Mouse (Mus musculus) ES-E14 (cell line): ENCODE data around the gene Cabp4. TPM values are rescaled to one million over a fixed set of nuclear protein-coding genes. Genes with fewer than 3 reads are reported as not detected.
A peak's percentile ranks its signal among the peaks of the same experiment; 100 is the strongest.

ENCODE experiments used
- DNase-seq: peaks from one replicate; pipeline ENCODE4 v3.0.0-alpha.2; 2013; ENCODE audit warnings: low read depth, low spot score
- H3K27ac ChIP-seq: 2 replicates; pipeline ENCODE4 v1.5.1; 2012; ENCODE audit warnings: low read depth, mild to moderate bottlenecking, low read length, moderate library complexity, mixed read lengths; ENCODE audit not compliant: poor library complexity, insufficient read depth, severe bottlenecking
- H3K36me3 ChIP-seq: 2 replicates; pipeline ENCODE4 v1.6.1; 2012; ENCODE audit warnings: mild to moderate bottlenecking, low read length, moderate library complexity, mixed read lengths; ENCODE audit not compliant: control insufficient read depth, poor library complexity, insufficient read depth, severe bottlenecking
- H3K4me1 ChIP-seq, 2 experiments: fragments of 150-350 bp in 1 of 2; sonication (generic) in 1 of 2; 2 replicates each; pipeline ENCODE4 v1.6.1; 2012; ENCODE audit warnings: low read length in 2 of 2, mild to moderate bottlenecking in 1 of 2, mixed read lengths in 1 of 2; ENCODE audit not compliant: control insufficient read depth in 2 of 2, insufficient read depth in 2 of 2, poor library complexity in 1 of 2
- H3K4me3 ChIP-seq, 2 experiments: fragments of 150-350 bp in 1 of 2; sonication (generic) in 1 of 2; 2 replicates each; pipeline ENCODE4 v1.5.1; 2012; ENCODE audit warnings: low read length in 2 of 2, low read depth in 1 of 2, mild to moderate bottlenecking in 1 of 2, mixed read lengths in 1 of 2; ENCODE audit not compliant: insufficient read depth in 1 of 2, poor library complexity in 1 of 2, severe bottlenecking in 1 of 2
- H3K9ac ChIP-seq: 2 replicates; pipeline ENCODE4 v1.6.1; 2012; ENCODE audit warnings: low read depth, mild to moderate bottlenecking, low read length, mixed read lengths; ENCODE audit not compliant: poor library complexity, insufficient read depth, severe bottlenecking
- H3K9me3 ChIP-seq: fragments of 150-350 bp; sonication (generic); 2 replicates; pipeline ENCODE4 v1.6.1; 2012; ENCODE audit warnings: low read depth, mild to moderate bottlenecking, low read length; ENCODE audit not compliant: control insufficient read depth, insufficient read depth
- CHD2 ChIP-seq: IDR thresholded peaks from 2 replicates; pipeline ENCODE4 v1.6.1; 2014; ENCODE audit warnings: mild to moderate bottlenecking, low read depth, low read length, inconsistent platforms
- HCFC1 ChIP-seq: IDR thresholded peaks from 2 replicates; pipeline ENCODE4 v1.6.1; 2012; ENCODE audit warnings: low read length, inconsistent platforms, borderline replicate concordance; ENCODE audit not compliant: insufficient read depth
- MAFK ChIP-seq: IDR thresholded peaks from 2 replicates; pipeline ENCODE4 v1.6.1; 2014; ENCODE audit warnings: mild to moderate bottlenecking, low read depth, low read length, inconsistent platforms; ENCODE audit not compliant: insufficient read depth
- ZC3H11A ChIP-seq: IDR thresholded peaks from 2 replicates; pipeline ENCODE4 v1.6.1; 2012; ENCODE audit warnings: low read depth, mild to moderate bottlenecking, inconsistent platforms, low read length, borderline replicate concordance
- ZNF384 ChIP-seq: IDR thresholded peaks from 2 replicates; pipeline ENCODE4 v1.6.1; 2012; ENCODE audit warnings: low read depth, low read length, inconsistent platforms
- in situ Hi-C, 2 experiments: fragments of 600-800 bp; cut with MboI; formaldehyde crosslinking; loops; one replicate each; pipeline ENCODE4 v1.15.1; 2025; ENCODE audit warnings: low sequenced_read_pairs in 2 of 2, inconsistent platforms in 1 of 2; ENCODE audit not compliant: unreplicated experiment in 2 of 2
- total RNA-seq: library from RNA; depleted of rRNA; stranded (reverse); fragments of 300-350 nt; gene quantifications from 2 replicates; pipeline ENCODE4 v1.2.3, GENCODE M21; 2012

The Cabp4 gene
- total RNA-seq, 1 experiment, result 1.8 TPM

DNA sequence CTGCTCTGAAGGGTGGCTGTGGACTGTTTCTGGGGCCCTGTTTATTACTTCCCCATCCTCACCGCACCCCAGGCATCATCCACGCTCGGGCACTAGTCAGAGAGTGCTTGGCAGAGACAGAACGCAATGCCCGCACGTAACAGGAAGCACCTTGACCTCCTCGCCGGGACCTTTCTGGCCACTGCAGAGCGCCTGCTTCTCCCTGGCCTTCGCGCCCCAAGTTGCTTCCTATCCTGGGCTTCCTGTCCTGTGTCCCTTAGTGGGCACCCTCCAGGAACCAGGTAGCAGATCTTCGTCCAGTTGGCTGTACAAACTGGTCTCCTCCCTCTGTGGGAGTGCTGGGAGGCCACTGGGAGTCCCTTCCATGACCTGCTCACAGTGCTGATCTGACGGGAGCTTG is 45.4 kb downstream of the Cabp4 start:
- DNase-seq, result no peak
- H3K27ac ChIP-seq, result no peak overlapping the region
- no peak overlapping the region for H3K9ac ChIP-seq
- peaks cover 6% of the 10 kb centered on the region for H3K36me3 ChIP-seq
- H3K9me3 ChIP-seq, result no peaks in the 10 kb centered on the region
- in situ Hi-C loops, result no loop called here
- H3K4me1 ChIP-seq, result peaks cover 0 to 15% of the 10 kb centered on the region in 2 experiments; a peak in 3 of 4 replicates
- TF ChIP-seq ZC3H11A (no peak), MAFK (no peak), ZNF384 (no peak), HCFC1 (no peak), CHD2 (no peak)
- H3K4me3 ChIP-seq, result no peak overlapping the region

DNA sequence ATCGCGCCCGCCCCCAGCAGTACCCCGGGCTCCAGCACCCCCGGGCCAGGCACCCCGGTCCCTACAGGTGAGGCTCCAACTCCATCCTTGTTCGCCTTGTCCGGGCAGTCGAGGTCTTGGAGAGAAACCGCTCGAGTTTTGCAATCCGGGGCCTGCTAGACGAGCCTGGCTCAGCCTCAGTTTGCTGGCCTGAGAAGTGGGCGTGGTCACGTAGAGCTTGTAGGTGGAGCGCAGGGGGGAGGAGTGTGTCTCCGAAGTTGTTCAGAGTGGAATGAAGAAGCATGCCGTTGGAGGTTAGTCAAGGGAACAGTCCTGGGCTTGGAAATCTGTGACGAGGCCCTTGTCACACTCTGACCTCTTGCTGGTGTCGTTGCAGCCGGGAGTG is 46.4 kb downstream of the Cabp4 start:
- Histone ChIP-seq H3K9ac (peak overlapping the region; percentile 90), H3K36me3 (peaks cover 6% of the 10 kb centered on the region), H3K9me3 (no peaks in the 10 kb centered on the region), H3K4me3 (peak overlapping the region; percentile 85 to 95), H3K4me1 (peaks cover 0 to 15% of the 10 kb centered on the region in 2 experiments; a peak in 3 of 4 replicates), H3K27ac (peak overlapping the region; percentile 72)
- peak; percentile 88 for DNase-seq
- in situ Hi-C loops, result no loop called here
- TF ChIP-seq MAFK, result no peak
- no peak for TF ChIP-seq CHD2

DNA sequence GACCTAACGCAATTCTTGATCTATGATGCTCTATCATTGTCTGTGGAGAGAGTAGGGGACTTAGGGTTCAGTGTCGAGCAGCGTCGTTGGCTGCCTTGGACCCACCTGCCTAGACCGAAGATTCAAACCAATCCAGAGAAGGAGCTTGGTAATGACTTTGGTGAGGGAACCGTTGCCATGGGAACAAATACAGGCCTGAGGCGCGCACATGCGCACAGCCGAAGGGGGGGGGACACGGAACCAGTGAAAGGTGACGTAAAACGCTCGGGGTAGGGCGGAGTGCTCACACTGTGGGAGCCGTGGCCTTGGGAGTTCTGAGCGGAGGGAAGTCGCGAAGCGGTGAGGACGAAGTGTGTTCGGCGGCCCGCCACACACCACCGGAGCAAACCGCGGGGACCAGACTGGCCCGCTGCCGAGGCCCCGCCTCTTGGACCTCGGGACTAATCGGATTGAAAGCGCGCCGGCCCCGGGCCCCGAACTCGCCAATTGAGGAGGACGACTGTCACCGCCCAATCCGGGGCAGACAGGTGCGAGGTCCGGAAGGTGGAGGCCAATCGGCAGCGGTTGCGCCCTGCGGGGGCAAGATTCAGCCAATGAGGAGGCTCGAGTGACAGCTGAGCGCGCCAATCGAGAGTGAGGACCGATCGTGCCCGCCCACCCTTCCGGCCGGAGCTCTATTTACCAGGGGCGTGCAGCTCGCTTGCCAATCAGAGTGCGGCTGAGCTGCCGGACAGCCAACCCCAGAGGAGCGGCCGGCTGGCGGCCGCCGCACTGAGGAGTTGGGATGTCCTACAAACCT is 47.0 kb downstream of the Cabp4 start, which contains the start of gene Cdk2ap2:
Gene Cdk2ap2 (plus strand): TSS at position 541 of the 799 bp plus-strand sequence.
- H3K9ac ChIP-seq, result peak within 1 kb of the TSS; percentile 90
- in situ Hi-C loops, result no loop called here
- peaks cover 6% of the 10 kb centered on the region for H3K36me3 ChIP-seq
- H3K9me3 ChIP-seq, result no peaks in the 10 kb centered on the region
- peak within 1 kb of the TSS; percentile 85 to 95 for H3K4me3 ChIP-seq
- peaks cover 0 to 15% of the 10 kb centered on the region in 2 experiments; a peak in 3 of 4 replicates for H3K4me1 ChIP-seq
- DNase-seq, result peak; percentile 98
- H3K27ac ChIP-seq, result peak within 1 kb of the TSS; percentile 92
- TF ChIP-seq ZC3H11A, result no peak
- peak; percentile 96 for TF ChIP-seq CHD2
- no peak for TF ChIP-seq MAFK
- TF ChIP-seq ZNF384, result no peak
- 0 out of 2 replicates have a peak, but pooled peaks have one; percentile 7 for TF ChIP-seq HCFC1

DNA sequence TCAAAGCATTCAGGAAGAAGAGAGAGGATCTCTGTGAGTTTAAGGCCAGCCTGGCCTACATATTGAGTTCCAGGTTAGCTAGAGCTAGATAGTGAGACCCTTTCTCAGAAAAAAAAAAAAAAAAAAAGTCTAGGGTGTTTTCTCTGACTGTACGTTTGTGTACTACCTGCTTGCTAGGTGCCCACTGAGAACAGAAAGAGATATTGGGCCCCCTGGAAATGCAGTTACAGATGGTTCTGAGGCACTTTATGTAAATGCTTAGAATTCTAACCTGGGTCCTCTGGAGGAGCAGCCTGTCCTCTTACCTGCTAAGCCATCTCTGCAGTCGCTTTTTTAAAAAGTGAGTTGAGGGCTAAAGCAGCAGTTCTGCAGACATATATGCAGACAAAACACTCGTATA is 48.0 kb downstream of the Cabp4 start:
- Histone ChIP-seq H3K36me3 (peaks cover 6% of the 10 kb centered on the region), H3K4me3 (peak overlapping the region in 1 of 2 experiments; percentile 64; a peak in 1 of 4 replicates), H3K4me1 (peaks cover 0 to 15% of the 10 kb centered on the region in 2 experiments; a peak in 3 of 4 replicates), H3K9me3 (no peaks in the 10 kb centered on the region), H3K27ac (no peak overlapping the region), H3K9ac (no peak overlapping the region)
- TF ChIP-seq CHD2 (no peak), ZC3H11A (no peak), ZNF384 (no peak), MAFK (no peak), HCFC1 (no peak)
- no peak for DNase-seq
- in situ Hi-C loops, result no loop called here
